Mouse (Mus musculus): ENCODE results near the gene Snph.

Snph gene

DNA sequence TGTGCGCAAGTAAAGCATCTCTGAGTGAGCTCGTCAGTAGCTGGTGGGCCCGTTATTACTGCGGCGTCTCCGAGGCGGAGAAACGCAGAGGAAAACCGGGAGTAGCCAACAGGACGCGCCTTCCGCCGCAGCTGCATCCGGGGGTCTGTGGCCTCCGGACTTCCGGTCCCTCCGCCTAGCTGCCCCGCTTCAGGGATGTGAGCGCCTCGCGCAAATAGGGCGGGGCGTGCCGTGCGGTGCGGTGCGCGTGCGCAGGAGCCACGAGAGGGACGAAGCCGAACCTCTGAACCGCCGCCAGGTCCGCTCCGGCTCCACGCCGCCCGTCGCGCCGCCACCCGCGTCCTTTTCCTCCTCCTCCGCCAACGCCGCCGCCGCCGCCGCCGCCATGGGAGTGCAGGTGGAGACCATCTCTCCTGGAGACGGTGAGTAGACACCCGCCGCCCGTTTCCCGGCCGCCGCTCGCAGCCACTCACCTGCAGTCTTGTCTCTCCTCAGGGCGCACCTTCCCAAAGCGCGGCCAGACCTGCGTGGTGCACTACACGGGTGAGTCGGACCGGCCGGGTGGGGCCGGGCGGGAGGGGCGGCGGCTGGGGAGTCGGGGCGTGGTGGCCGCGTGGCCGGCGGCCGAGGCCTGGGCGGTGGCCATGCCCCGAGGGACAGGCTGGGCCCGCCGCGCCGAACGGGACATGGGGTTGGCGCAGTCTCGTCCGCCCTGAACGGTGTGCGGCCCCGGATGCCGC is 89.9 kb downstream of the Snph start, which contains the start of gene Fkbp1a:
Gene Fkbp1a, plus strand, starts transcription at position 161 of the 740 bp plus-strand sequence.
- DNase-seq, result peak; percentile 99

Data from lung, postnatal 10 days (tissue).